Mouse (Mus musculus) G1E (cell line): ENCODE measurements around the gene Asb8.

Experiments used
- CTCF ChIP-seq: IDR thresholded peaks from 2 replicates; pipeline ENCODE4 v1.5.1; 2012; ENCODE audit warnings: low read depth, low read length, inconsistent platforms, mixed read lengths
- GATA1 ChIP-seq: IDR thresholded peaks from 2 replicates; pipeline ENCODE4 v1.6.1; 2012; ENCODE audit warnings: borderline replicate concordance, low read length, inconsistent platforms, mixed read lengths
- GATA2 ChIP-seq: IDR thresholded peaks from 2 replicates; pipeline ENCODE4 v1.6.1; 2012; ENCODE audit warnings: low read depth, low read length, inconsistent platforms, borderline replicate concordance
- POLR2AphosphoS5 ChIP-seq: IDR thresholded peaks from 2 replicates; pipeline ENCODE4 v1.6.1; 2012; ENCODE audit warnings: low read depth, low read length, inconsistent platforms; ENCODE audit not compliant: insufficient replicate concordance
- TAL1 ChIP-seq: conservative IDR thresholded peaks from 2 replicates; pipeline ENCODE4 v1.6.1; 2012; ENCODE audit warnings: low read depth, low read length, inconsistent platforms, mixed read lengths

- TF ChIP-seq CTCF (no peak), GATA1 (no peak), POLR2AphosphoS5 (no peak), GATA2 (no peak), TAL1 (no peak)
These were observed 16.2 kb downstream of the Asb8 start for GRCm38 (mm10) chr15:98149166-98149602.
